Mouse (Mus musculus) embryonic facial prominence, embryonic 11.5 days (tissue): ENCODE measurements around the gene Gm20388. TPM values are rescaled to one million over a fixed set of nuclear protein-coding genes. Genes with fewer than 3 reads are reported as not detected.

Source experiments
- ATAC-seq: fragments of 200-750 bp; cut with Nextera tagmentation; replicated peaks from 2 replicates; pipeline ENCODE4 v1.8.0; 2017; ENCODE audit warnings: low read depth; ENCODE audit not compliant: insufficient number of reproducible peaks, low FRiP score, low TSS enrichment
- DNase-seq: peaks from one replicate; pipeline ENCODE4 v3.0.0-alpha.2; 2015; ENCODE audit warnings: low spot score
- H3K27ac ChIP-seq: fragments of 300-500 bp; sonication (generic); replicated peaks from 2 replicates; pipeline ENCODE4 v1.5.1; 2014; ENCODE audit warnings: mild to moderate bottlenecking, low read depth, low read length, control low read depth
- H3K27me3 ChIP-seq: fragments of 300-500 bp; sonication (generic); 2 replicates; pipeline ENCODE4 v1.6.1; 2014; ENCODE audit warnings: mild to moderate bottlenecking, low read length, moderate library complexity, mixed read lengths; ENCODE audit not compliant: control insufficient read depth, insufficient read depth
- H3K36me3 ChIP-seq: fragments of 300-500 bp; sonication (generic); replicated peaks from 2 replicates; pipeline ENCODE4 v1.6.1; 2014; ENCODE audit warnings: low read depth, mild to moderate bottlenecking, low read length, moderate library complexity, mixed read lengths; ENCODE audit not compliant: control insufficient read depth, insufficient read depth
- H3K4me1 ChIP-seq: fragments of 300-500 bp; sonication (generic); 2 replicates; pipeline ENCODE4 v1.6.1; 2014; ENCODE audit warnings: low read length, mixed read lengths; ENCODE audit not compliant: control insufficient read depth, insufficient read depth
- H3K4me2 ChIP-seq: fragments of 300-500 bp; sonication (generic); 2 replicates; pipeline ENCODE4 v1.6.1; 2014; ENCODE audit warnings: low read depth, mild to moderate bottlenecking, control low read depth, low read length, moderate library complexity
- H3K4me3 ChIP-seq: fragments of 300-500 bp; sonication (generic); 2 replicates; pipeline ENCODE4 v1.5.1; 2014; ENCODE audit warnings: low read depth, low read length, control low read depth
- H3K9ac ChIP-seq: fragments of 300-500 bp; sonication (generic); replicated peaks from 2 replicates; pipeline ENCODE4 v1.6.1; 2014; ENCODE audit warnings: mild to moderate bottlenecking, control low read depth, low read length
- H3K9me3 ChIP-seq: fragments of 300-500 bp; sonication (generic); replicated peaks from 2 replicates; pipeline ENCODE4 v1.6.1; 2016; ENCODE audit warnings: mild to moderate bottlenecking, low read length, inconsistent platforms, mixed read lengths; ENCODE audit not compliant: control insufficient read depth
- WGBS: fragments of 180-500 bp; shearing (Covaris S2); extraction: QIAGEN DNeasy Blood & Tissue Kit; methylation state at CpG from one replicate; pipeline ENCODE4 v1.1.7; 2014; 5-methylcytosine and 5-hydroxymethylcytosine counted together
- polyA plus RNA-seq: library from polyadenylated mRNA; unstranded; fragments of >200 nt; fragmentation: Nextera tagmentation; extraction: Ambion mirVana; gene quantifications from 2 replicates; pipeline ENCODE4 v1.2.1, GENCODE M21; 2014

Gene Gm20388
- polyA plus RNA-seq, 1 experiment from 2014 or later: 3.1 TPM

- DNase-seq (no peak), ATAC-seq (no peak)
- H3K36me3 ChIP-seq: peaks cover 9% of the 10 kb centered on the region
- H3K4me1 ChIP-seq: no peaks in the 10 kb centered on the region
- H3K9ac ChIP-seq: no peak overlapping the region
- no peak overlapping the region for H3K4me2 ChIP-seq
- no peaks in the 10 kb centered on the region for H3K27me3 ChIP-seq
- H3K27ac ChIP-seq: no peak overlapping the region
- H3K4me3 ChIP-seq: no peak overlapping the region
- 93% methylated on average over 8 of the region's 8 CpGs for WGBS
- H3K9me3 ChIP-seq: no peaks in the 10 kb centered on the region
Observed at GRCm38 (mm10) chr8:120657415-120657814, 746.8 kb downstream of the Gm20388 start.

- H3K9ac ChIP-seq: no peak overlapping the region
- H3K4me2 ChIP-seq: no peak overlapping the region
- no peaks in the 10 kb centered on the region for H3K27me3 ChIP-seq
- no peaks in the 10 kb centered on the region for H3K36me3 ChIP-seq
- WGBS: 87% methylated on average over 6 of the region's 6 CpGs
- ATAC-seq (no peak), DNase-seq (no peak)
- peaks cover 4% of the 10 kb centered on the region; the same call in 1 of the 2 replicates for H3K4me1 ChIP-seq
- H3K9me3 ChIP-seq: no peaks in the 10 kb centered on the region
- no peak overlapping the region for H3K4me3 ChIP-seq
- H3K27ac ChIP-seq: no peak overlapping the region
Observed at GRCm38 (mm10) chr8:120664566-120664965, 753.9 kb downstream of the Gm20388 start.

GRCm38 (mm10) chr8:120665726-120666455, 755.2 kb downstream of the Gm20388 start:
- Histone ChIP-seq H3K27ac (no peak overlapping the region), H3K9ac (no peak overlapping the region)
- 63% methylated on average over 3 of the region's 3 CpGs for WGBS

GRCm38 (mm10) chr8:120666807-120667470, 756.3 kb downstream of the Gm20388 start:
- peak overlapping the region; percentile 93 for H3K9ac ChIP-seq
- H3K9me3 ChIP-seq: no peaks in the 10 kb centered on the region
- DNase-seq: peak; percentile 30
- peak overlapping the region; percentile 64 for H3K4me2 ChIP-seq
- H3K4me1 ChIP-seq: peaks cover 4% of the 10 kb centered on the region; the same call in 1 of the 2 replicates
- no peaks in the 10 kb centered on the region; the same call in 1 of the 2 replicates for H3K36me3 ChIP-seq
- H3K27me3 ChIP-seq: no peaks in the 10 kb centered on the region
- WGBS: 1% methylated on average over 17 of the region's 17 CpGs
- no peak for ATAC-seq
- H3K4me3 ChIP-seq: peak overlapping the region; percentile 96
- H3K27ac ChIP-seq: no peak overlapping the region

More at GRCm38 (mm10) chr8:120665726-120666455, 755.2 kb downstream of the Gm20388 start:
- ATAC-seq (no peak), DNase-seq (peak; percentile 36)
- Histone ChIP-seq H3K9me3 (no peaks in the 10 kb centered on the region), H3K4me2 (no peak overlapping the region; the same call in 1 of the 2 replicates), H3K27me3 (no peaks in the 10 kb centered on the region), H3K4me1 (peaks cover 4% of the 10 kb centered on the region; the same call in 1 of the 2 replicates), H3K36me3 (no peaks in the 10 kb centered on the region; the same call in 1 of the 2 replicates), H3K4me3 (0 out of 2 replicates have a peak overlapping the region, but pooled peaks have one; percentile 1)

- peaks cover 2% of the 10 kb centered on the region for H3K36me3 ChIP-seq
- WGBS: 1% methylated on average over 89 of the region's 105 CpGs
- H3K9ac ChIP-seq: peak within 1 kb of the TSS; percentile 93
- peak within 1 kb of the TSS; percentile 74 for H3K27ac ChIP-seq
- peak within 1 kb of the TSS; percentile 96 for H3K4me3 ChIP-seq
- DNase-seq: peak; percentile 95
- peaks cover 4% of the 10 kb centered on the region; the same call in 1 of the 2 replicates for H3K4me1 ChIP-seq
- no peaks in the 10 kb centered on the region for H3K27me3 ChIP-seq
- no peaks in the 10 kb centered on the region for H3K9me3 ChIP-seq
- ATAC-seq: peak; percentile 79
- H3K4me2 ChIP-seq: peak within 1 kb of the TSS; percentile 90
Observed at GRCm38 (mm10) chr8:120667561-120668373, 757.1 kb downstream of the Gm20388 start, which contains the start of the genes Gm27021 and Cox4i1. Gene Gm27021, minus strand, starts transcription at chr8:120668079. Gene Cox4i1, plus strand, starts transcription at chr8:120668222.

- peak within 1 kb of the TSS; percentile 74 for H3K27ac ChIP-seq
- peak within 1 kb of the TSS; percentile 90 for H3K4me2 ChIP-seq
- peaks cover 2% of the 10 kb centered on the region for H3K36me3 ChIP-seq
- under 1% methylated on average over 44 of the region's 51 CpGs for WGBS
- H3K4me1 ChIP-seq: peaks cover 4% of the 10 kb centered on the region; the same call in 1 of the 2 replicates
- no peaks in the 10 kb centered on the region for H3K9me3 ChIP-seq
- DNase-seq (peak; percentile 14), ATAC-seq (no peak)
- peak within 1 kb of the TSS; percentile 96 for H3K4me3 ChIP-seq
- no peaks in the 10 kb centered on the region for H3K27me3 ChIP-seq
- peak within 1 kb of the TSS; percentile 93 for H3K9ac ChIP-seq
Observed at GRCm38 (mm10) chr8:120668374-120668905, 757.8 kb downstream of the Gm20388 start, which contains the start of gene Emc8. Gene Emc8, minus strand, starts transcription at chr8:120668573.

- H3K9me3 ChIP-seq: no peaks in the 10 kb centered on the region
Observed at GRCm38 (mm10) chr8:120671775-120672174, 761.1 kb downstream of the Gm20388 start.

More at GRCm38 (mm10) chr8:120671775-120672174, 761.1 kb downstream of the Gm20388 start:
- no peaks in the 10 kb centered on the region for H3K27me3 ChIP-seq
- no peak for DNase-seq
- peaks cover 9% of the 10 kb centered on the region for H3K36me3 ChIP-seq
- H3K9ac ChIP-seq: no peak overlapping the region
- no peak overlapping the region for H3K27ac ChIP-seq
- no peaks in the 10 kb centered on the region for H3K4me1 ChIP-seq
- no peak overlapping the region for H3K4me2 ChIP-seq
- 43% methylated on average over 6 of the region's 6 CpGs for WGBS
- no peak for ATAC-seq
- no peak overlapping the region for H3K4me3 ChIP-seq
